Mouse (Mus musculus) MEL (cell line): ENCODE measurements around the gene Rpl18a. TPM values are rescaled to one million over a fixed set of nuclear protein-coding genes. Genes with fewer than 3 reads are reported as not detected.

Experiments
- DNase-seq: peaks from one replicate; pipeline ENCODE4 v3.0.0; 2011; ENCODE audit warnings: low read depth, low spot score
- H3K27ac ChIP-seq: 2 replicates; pipeline ENCODE4 v1.5.1; 2012; ENCODE audit warnings: low read depth, mild to moderate bottlenecking, control low read depth, low read length, moderate library complexity; ENCODE audit not compliant: control insufficient read depth
- H3K27me3 ChIP-seq, 2 experiments: fragments of 150-350 bp in 1 of 2; sonication (generic) in 1 of 2; 2 replicates each; pipeline ENCODE4 v1.6.1; 2012; ENCODE audit warnings: low read length in 2 of 2, mild to moderate bottlenecking in 2 of 2, improper control_type of control experiment in 1 of 2, moderate library complexity in 1 of 2; ENCODE audit not compliant: insufficient read depth in 2 of 2, control insufficient read depth in 1 of 2
- H3K36me3 ChIP-seq, 2 experiments: 2 replicates each; pipeline ENCODE4 v1.6.1; 2012 to 2014; ENCODE audit warnings: low read length in 2 of 2, improper control_type of control experiment in 1 of 2, inconsistent platforms in 1 of 2, mild to moderate bottlenecking in 1 of 2; ENCODE audit not compliant: insufficient read depth in 2 of 2, control insufficient read depth in 1 of 2
- H3K4me1 ChIP-seq, 2 experiments: fragments of 150-350 bp in 1 of 2; sonication (generic) in 1 of 2; 2 replicates each; pipeline ENCODE4 v1.6.1; 2012; ENCODE audit warnings: low read length in 2 of 2, improper control_type of control experiment in 1 of 2, mild to moderate bottlenecking in 1 of 2; ENCODE audit not compliant: insufficient read depth in 2 of 2, control insufficient read depth in 1 of 2
- H3K4me3 ChIP-seq, 2 experiments: fragments of 150-350 bp in 1 of 2; sonication (generic) in 1 of 2; 2 replicates each; pipeline ENCODE4 v1.5.1; 2012; ENCODE audit warnings: low read depth in 2 of 2, low read length in 2 of 2, mild to moderate bottlenecking in 2 of 2, moderate library complexity in 2 of 2, control low read depth in 1 of 2, improper control_type of control experiment in 1 of 2; ENCODE audit not compliant: control insufficient read depth in 1 of 2, insufficient read depth in 1 of 2
- H3K79me2 ChIP-seq: 2 replicates; pipeline ENCODE4 v1.6.1; 2012; ENCODE audit warnings: mild to moderate bottlenecking, low read length, moderate library complexity; ENCODE audit not compliant: control insufficient read depth, poor library complexity, insufficient read depth
- H3K9ac ChIP-seq: 2 replicates; pipeline ENCODE4 v1.6.1; 2012; ENCODE audit warnings: low read depth, mild to moderate bottlenecking, control low read depth, low read length, moderate library complexity; ENCODE audit not compliant: control insufficient read depth, poor library complexity, severe bottlenecking
- H3K9me3 ChIP-seq: fragments of 150-350 bp; sonication (generic); replicated peaks from 2 replicates; pipeline ENCODE4 v1.6.1; 2012; ENCODE audit warnings: mild to moderate bottlenecking, low read length, improper control_type of control experiment, moderate library complexity; ENCODE audit not compliant: insufficient read depth
- BHLHE40 ChIP-seq: IDR thresholded peaks from 2 replicates; pipeline ENCODE4 v1.6.1; 2012; ENCODE audit warnings: low read depth, mild to moderate bottlenecking, inconsistent platforms, low read length, improper control_type of control experiment, borderline replicate concordance
- CHD2 ChIP-seq: IDR thresholded peaks from 2 replicates; pipeline ENCODE4 v1.6.1; 2011; ENCODE audit warnings: low read length, improper control_type of control experiment
- CTCF ChIP-seq, 3 experiments: IDR thresholded peaks in 2 of 3; conservative IDR thresholded peaks in 1 of 3; 2 replicates each; pipeline ENCODE4 v1.5.1; 2011 to 2012; ENCODE audit warnings: low read length in 3 of 3, low read depth in 2 of 3, mild to moderate bottlenecking in 2 of 3, improper control_type of control experiment in 1 of 3, inconsistent platforms in 1 of 3, mixed read lengths in 1 of 3, moderate library complexity in 1 of 3; ENCODE audit not compliant: control insufficient read depth in 1 of 3, insufficient read depth in 1 of 3, poor library complexity in 1 of 3, severe bottlenecking in 1 of 3
- ETS1 ChIP-seq: IDR thresholded peaks from 2 replicates; pipeline ENCODE4 v1.6.1; 2012; ENCODE audit warnings: low read depth, mild to moderate bottlenecking, inconsistent platforms, low read length, improper control_type of control experiment, moderate library complexity
- KAT2A ChIP-seq: conservative IDR thresholded peaks from 2 replicates; pipeline ENCODE4 v1.6.1; 2012; ENCODE audit warnings: low read depth, low read length, improper control_type of control experiment, inconsistent platforms
- MAX ChIP-seq: IDR thresholded peaks from 2 replicates; pipeline ENCODE4 v1.6.1; 2011; ENCODE audit warnings: low read length, improper control_type of control experiment
- MAZ ChIP-seq: IDR thresholded peaks from 2 replicates; pipeline ENCODE4 v1.6.1; 2012; ENCODE audit warnings: low read depth, mild to moderate bottlenecking, inconsistent platforms, low read length, improper control_type of control experiment
- NELFE ChIP-seq: IDR thresholded peaks from 2 replicates; pipeline ENCODE4 v1.6.1; 2011; ENCODE audit warnings: low read depth, low read length, improper control_type of control experiment
- POLR2A ChIP-seq, 2 experiments: IDR thresholded peaks; 2 replicates each; pipeline ENCODE4 v1.6.1; 2011 to 2012; ENCODE audit warnings: low read length in 2 of 2, mild to moderate bottlenecking in 2 of 2, control low read depth in 1 of 2, improper control_type of control experiment in 1 of 2, low read depth in 1 of 2, moderate library complexity in 1 of 2; ENCODE audit not compliant: control insufficient read depth in 1 of 2, insufficient read depth in 1 of 2, poor library complexity in 1 of 2
- POLR2AphosphoS5 ChIP-seq: IDR thresholded peaks from 2 replicates; pipeline ENCODE4 v1.6.1; 2012; ENCODE audit warnings: low read depth, borderline replicate concordance, mild to moderate bottlenecking, inconsistent platforms, low read length, moderate library complexity, mixed read lengths
- TBP ChIP-seq: IDR thresholded peaks from 2 replicates; pipeline ENCODE4 v1.8.0; 2011; ENCODE audit warnings: low read depth, low read length, improper control_type of control experiment
- UBTF ChIP-seq: IDR thresholded peaks from 2 replicates; pipeline ENCODE4 v1.6.1; 2012; ENCODE audit warnings: low read depth, mild to moderate bottlenecking, inconsistent platforms, low read length, improper control_type of control experiment, moderate library complexity, borderline replicate concordance; ENCODE audit not compliant: insufficient read depth
- USF1 ChIP-seq: IDR thresholded peaks from 2 replicates; pipeline ENCODE4 v1.6.1; 2014; ENCODE audit warnings: low read depth, mild to moderate bottlenecking, inconsistent platforms, low read length, improper control_type of control experiment, moderate library complexity
- polyA plus RNA-seq, 2 experiments: library from polyadenylated mRNA; stranded (reverse) in 1 of 2; unstranded in 1 of 2; fragments of >175 nt in 1 of 2; fragments of >200 nt in 1 of 2; gene quantifications; 2 replicates each; pipeline versions ENCODE4 v1.2.1 to v1.2.4; 2012; ENCODE audit warnings: low replicate concordance in 2 of 2, low read depth in 1 of 2; ENCODE audit not compliant: insufficient read length in 2 of 2, insufficient read depth in 1 of 2, missing spikeins in 1 of 2
- total RNA-seq: library from RNA; depleted of rRNA; stranded (reverse); fragments of 300-350 nt; gene quantifications from 2 replicates; pipeline ENCODE4 v1.2.3, GENCODE M21; 2012

Rpl18a gene
- total and polyA plus RNA-seq, 3 experiments, result 5,399 to 5,671 TPM; not detected in 1

DNA sequence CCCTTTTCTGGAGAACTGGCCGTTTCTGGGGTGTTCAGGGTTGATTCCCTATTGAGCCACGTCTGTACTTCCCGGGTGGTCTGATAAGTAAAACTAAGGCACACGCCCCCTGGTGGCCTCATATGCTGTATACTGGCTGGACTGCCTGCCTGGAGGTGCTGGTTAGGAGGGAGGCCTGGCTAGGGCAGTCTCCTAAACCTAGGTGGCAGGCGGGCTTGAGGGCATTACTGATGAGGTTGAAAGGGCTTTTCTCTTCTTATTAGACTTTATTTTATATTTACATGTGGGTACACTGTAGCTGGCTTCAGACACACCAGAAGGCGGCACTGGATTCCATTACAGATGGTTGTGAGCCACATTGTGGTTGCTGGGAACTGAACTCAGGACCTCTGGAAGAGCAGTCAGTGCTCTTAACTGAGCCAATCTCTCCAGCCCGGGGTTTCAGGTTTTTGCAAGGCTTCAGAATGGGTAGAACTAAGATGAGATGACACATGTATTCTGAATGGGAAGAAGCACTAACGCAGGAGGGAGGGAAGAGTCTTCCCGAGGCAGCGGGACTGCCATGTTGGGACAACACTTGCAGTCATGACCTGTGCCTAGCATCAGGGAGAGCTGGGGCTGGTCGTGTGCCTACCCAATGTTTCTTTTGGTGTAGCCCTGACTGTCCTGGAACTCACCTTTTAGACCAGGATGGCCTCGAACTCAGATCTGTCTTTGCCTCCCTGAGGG, 3.4 kb downstream of the Rpl18a start (continued):
- TF ChIP-seq USF1, result no peak
- 0 out of 2 replicates have a peak, but pooled peaks have one; percentile 52 for TF ChIP-seq MAZ
- peak; percentile 60 to 72 (median 65) for TF ChIP-seq CTCF (IDR thresholded peaks at IDR 0.05 in 2 of 3, conservative IDR thresholded peaks at IDR 0.05 in 1 of 3; ENCODE audit: control insufficient read depth in 1 of 3, insufficient read depth in 1 of 3, low read depth in 2 of 3, low read length in 3 of 3, poor library complexity in 1 of 3, severe bottlenecking in 1 of 3)
- TF ChIP-seq NELFE, result peak; percentile 47; the same call in 1 of the 2 replicates
- TF ChIP-seq MAX, result peak; percentile 45; the same call in 1 of the 2 replicates
- peak; percentile 21; the same call in 1 of the 2 replicates for TF ChIP-seq POLR2AphosphoS5
- no peak for TF ChIP-seq KAT2A
- TF ChIP-seq TBP, result no peak

- peaks cover 7 to 12% of the 10 kb centered on the region in 2 experiments; a peak in 3 of 4 replicates for H3K36me3 ChIP-seq
- no peak overlapping the region for H3K9ac ChIP-seq
- TF ChIP-seq POLR2AphosphoS5 (0 out of 2 replicates have a peak, but pooled peaks have one; percentile 56), CHD2 (0 out of 2 replicates have a peak, but pooled peaks have one; percentile 22), CTCF (IDR thresholded peaks at IDR 0.05 in 2 of 3, conservative IDR thresholded peaks at IDR 0.05 in 1 of 3; ENCODE audit: control insufficient read depth in 1 of 3, insufficient read depth in 1 of 3, low read depth in 2 of 3, low read length in 3 of 3, poor library complexity in 1 of 3, severe bottlenecking in 1 of 3) (no peak), ETS1 (no peak)
- no peak overlapping the region for H3K4me3 ChIP-seq
- no peak overlapping the region for H3K27ac ChIP-seq
- no peak for DNase-seq
- H3K27me3 ChIP-seq, result no peaks in the 10 kb centered on the region
- H3K4me1 ChIP-seq, result no peaks in the 10 kb centered on the region
- no peaks in the 10 kb centered on the region for H3K9me3 ChIP-seq
- peaks cover 19% of the 10 kb centered on the region for H3K79me2 ChIP-seq
These were observed 4.1 kb downstream of the Rpl18a start for GRCm38 (mm10) chr8:70892896-70893655.

- H3K79me2 ChIP-seq, result peaks cover 18% of the 10 kb centered on the region
- no peaks in the 10 kb centered on the region for H3K9me3 ChIP-seq
- no peak within 1 kb of the TSS for H3K9ac ChIP-seq
- no peak within 1 kb of the TSS for H3K4me3 ChIP-seq
- TF ChIP-seq POLR2A (IDR thresholded peaks at IDR 0.05; ENCODE audit: control insufficient read depth in 1 of 2, insufficient read depth in 1 of 2, low read depth in 1 of 2, low read length in 2 of 2, poor library complexity in 1 of 2) (0 out of 4 replicates have a peak, but pooled peaks of 1 of the 2 experiments have one; percentile 26), UBTF (no peak), BHLHE40 (no peak)
- TF ChIP-seq, all 39 proteins: peak for 1
- no peak for DNase-seq
- Histone ChIP-seq H3K4me1 (no peaks in the 10 kb centered on the region), H3K27me3 (no peaks in the 10 kb centered on the region), H3K36me3 (peaks cover 7 to 12% of the 10 kb centered on the region in 2 experiments; a peak in 3 of 4 replicates), H3K27ac (no peak within 1 kb of the TSS)
These were observed 5.0 kb downstream of the Rpl18a start, which contains the start of gene Slc5a5 for GRCm38 (mm10) chr8:70892022-70892895. Gene Slc5a5, minus strand, starts transcription at chr8:70892757.
